Mouse (Mus musculus) cerebellum, adult 2 months (tissue): Measurements from ENCODE around the gene Prom1. TPM values are rescaled to one million over a fixed set of nuclear protein-coding genes. Genes with fewer than 3 reads are reported as not detected.
"Not testable (repeated sequence)": the region's sequence is repeated elsewhere in the genome, so short reads cannot be mapped to it uniquely, and the experiment has no call there.

Experiments
- DNase-seq, 2 experiments: peaks; one replicate each; pipeline ENCODE4 v3.0.0; 2021
- H3K27ac ChIP-seq: fragments of 200-500 bp; 2 replicates; pipeline ENCODE4 v1.5.1; 2012; ENCODE audit warnings: low read length, control low read depth, inconsistent platforms; ENCODE audit not compliant: insufficient read depth
- H3K27me3 ChIP-seq: fragments of 200-500 bp; 2 replicates; pipeline ENCODE4 v1.6.1; 2012; ENCODE audit warnings: inconsistent platforms, mild to moderate bottlenecking, low read length, moderate library complexity; ENCODE audit not compliant: control insufficient read depth, insufficient read depth
- H3K4me1 ChIP-seq: fragments of 200-500 bp; 2 replicates; pipeline ENCODE4 v1.6.1; 2011; ENCODE audit warnings: low read length; ENCODE audit not compliant: control insufficient read depth, insufficient read depth
- H3K4me3 ChIP-seq: fragments of 200-500 bp; replicated peaks from 2 replicates; pipeline ENCODE3; 2011; ENCODE audit warnings: mild to moderate bottlenecking, low read depth, low read length, control low read depth; ENCODE audit not compliant: insufficient read depth
- CTCF ChIP-seq: fragments of 200-500 bp; IDR thresholded peaks from 2 replicates; pipeline ENCODE4 v1.5.1; 2011; ENCODE audit warnings: low read depth, mild to moderate bottlenecking, control low read depth, low read length, moderate library complexity, borderline replicate concordance; ENCODE audit not compliant: insufficient read depth
- POLR2A ChIP-seq: fragments of 200-500 bp; IDR thresholded peaks from 2 replicates; pipeline ENCODE4 v1.6.1; 2011; ENCODE audit warnings: low read length, control low read depth, borderline replicate concordance; ENCODE audit not compliant: insufficient read depth
- WGBS: fragments of 180-500 bp; shearing (Covaris S2); methylation state at CpG from one replicate; pipeline ENCODE4 v1.1.7; 2018; 5-methylcytosine and 5-hydroxymethylcytosine counted together
- polyA plus RNA-seq: library from polyadenylated mRNA; depleted of rRNA; stranded (reverse); fragments of >200 nt; gene quantifications from 2 replicates; pipeline ENCODE4 v1.2.3, GENCODE M21; 2012; rRNA removed

Gene Prom1
- 36.9 and 39.9 TPM in 2 replicates for polyA plus RNA-seq

DNA sequence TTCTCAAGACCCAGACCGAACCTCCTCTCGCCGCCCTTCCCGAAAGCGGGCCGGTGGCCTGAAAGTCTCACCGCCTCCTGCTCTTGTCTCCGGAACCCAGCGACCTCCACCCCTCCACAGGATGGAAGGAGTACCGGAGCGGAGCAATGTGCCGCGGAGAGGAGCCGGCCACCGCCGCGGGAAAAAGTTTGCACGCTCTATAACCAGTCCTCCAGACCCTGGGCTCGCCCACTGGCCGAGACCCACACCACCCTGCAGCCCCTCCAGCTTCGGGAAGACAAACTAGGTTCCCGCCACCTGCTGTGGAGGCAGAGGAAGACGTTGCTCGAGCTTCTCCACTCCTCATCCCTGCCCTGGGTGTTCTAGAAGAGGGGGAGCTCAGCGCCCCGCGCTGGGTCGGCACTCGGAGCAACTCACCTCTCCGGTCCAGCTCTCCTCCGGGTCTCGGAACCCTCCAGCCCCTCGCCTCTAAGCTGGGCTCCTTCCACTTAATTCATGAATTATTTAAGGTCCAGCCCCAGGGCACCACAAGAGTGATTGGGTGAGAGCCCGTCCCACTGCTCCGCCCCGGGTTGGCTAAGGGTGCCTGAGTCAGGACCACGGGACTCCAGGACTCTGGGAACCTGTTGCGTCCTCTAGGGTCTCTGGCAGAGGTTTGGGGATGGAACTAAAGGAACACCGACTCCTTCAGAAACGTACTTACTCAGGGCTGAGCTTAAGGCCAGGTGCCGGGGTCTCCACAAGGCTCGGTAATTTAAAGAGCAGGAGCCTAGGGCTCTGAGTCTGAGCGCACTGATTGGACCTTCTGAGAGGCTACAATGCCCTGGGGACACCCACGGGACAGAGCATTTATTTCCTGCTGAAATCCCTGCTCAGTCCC is at the start of gene Prom1:
Gene Prom1, minus strand, starts transcription at position 802 of the 880 bp plus-strand sequence.
- peak within 1 kb of the TSS; percentile 65 for H3K4me3 ChIP-seq
- 4% methylated on average over 44 of the region's 44 CpGs for WGBS
- TF ChIP-seq CTCF, result no peak
- TF ChIP-seq POLR2A, result no peak
- no peaks in the 10 kb centered on the region for H3K27me3 ChIP-seq
- H3K4me1 ChIP-seq, result peaks cover 8% of the 10 kb centered on the region
- peak in 1 of 2 experiments; percentile 56 for DNase-seq
- peak within 1 kb of the TSS; percentile 75 for H3K27ac ChIP-seq

DNA sequence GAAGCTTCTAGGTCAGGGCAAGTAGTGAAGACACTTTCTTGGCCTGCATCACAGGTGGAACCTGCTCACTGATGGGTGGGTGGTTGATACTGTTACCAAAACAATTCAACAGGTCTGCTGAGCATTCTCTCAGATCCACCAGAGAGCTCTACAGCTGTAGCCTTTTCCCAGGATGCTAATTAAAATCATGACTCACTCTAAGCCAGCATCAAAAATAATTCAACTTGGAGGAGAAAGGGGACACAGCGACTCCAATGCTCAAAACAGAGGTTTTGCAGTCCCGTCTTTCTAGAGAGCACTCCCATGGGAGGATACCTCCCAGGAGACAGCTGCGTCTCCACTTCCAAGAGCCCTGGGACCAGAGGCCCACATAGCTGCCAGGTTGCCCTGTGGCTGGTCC is 45.9 kb upstream of the Prom1 start:
- Histone ChIP-seq H3K27me3 (no peaks in the 10 kb centered on the region), H3K27ac (no peak overlapping the region), H3K4me1 (peaks cover 24% of the 10 kb centered on the region), H3K4me3 (no peak overlapping the region)
- no peak for TF ChIP-seq POLR2A
- no peak for TF ChIP-seq CTCF
- WGBS, result 89% methylated on average over 3 of the region's 3 CpGs
- DNase-seq, result no peak

DNA sequence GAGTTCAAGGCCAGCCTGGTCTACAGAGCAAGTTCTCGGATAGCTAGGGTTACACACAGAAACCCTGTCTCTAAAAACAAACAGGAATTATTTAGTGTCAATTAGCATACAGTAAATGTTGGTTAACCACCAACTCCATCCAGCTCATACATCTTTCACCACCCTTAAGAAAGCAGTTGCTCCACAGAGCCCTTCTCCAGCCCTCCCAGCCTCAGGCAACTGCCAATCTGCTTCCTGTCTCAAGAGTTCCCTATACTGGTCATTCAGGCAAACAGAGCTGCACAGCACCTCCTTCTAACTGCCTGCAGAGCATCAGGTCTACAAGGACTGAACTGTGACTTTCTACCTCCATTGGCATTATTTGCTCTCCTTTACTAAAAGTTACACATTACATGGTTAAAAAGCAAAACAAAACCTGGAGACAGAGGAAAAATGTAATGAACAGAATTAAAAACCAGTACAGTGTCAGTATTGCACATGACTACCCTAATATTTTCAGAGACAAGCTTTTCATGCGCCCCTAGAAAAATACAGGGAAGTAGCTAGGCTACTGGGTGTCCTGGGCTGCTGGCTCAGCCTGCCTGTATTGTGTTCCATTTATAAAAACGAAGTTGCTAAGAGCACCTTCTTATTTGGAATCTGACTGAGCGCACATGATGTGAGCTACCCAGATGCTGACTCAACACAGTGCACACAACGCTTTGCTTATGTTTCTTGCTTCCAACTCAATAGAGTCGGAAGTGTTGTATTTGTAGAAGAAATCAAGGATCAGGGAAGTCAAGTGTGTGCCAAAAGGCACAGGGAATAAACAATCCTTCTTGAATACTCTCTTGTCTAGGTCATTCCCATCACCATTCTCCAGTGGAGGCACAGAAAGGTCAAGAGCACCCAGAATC is 44.9 kb upstream of the Prom1 start:
- H3K4me3 ChIP-seq, result no peak overlapping the region
- H3K4me1 ChIP-seq, result peaks cover 18% of the 10 kb centered on the region
- 87% methylated on average over 6 of the region's 6 CpGs for WGBS

DNA sequence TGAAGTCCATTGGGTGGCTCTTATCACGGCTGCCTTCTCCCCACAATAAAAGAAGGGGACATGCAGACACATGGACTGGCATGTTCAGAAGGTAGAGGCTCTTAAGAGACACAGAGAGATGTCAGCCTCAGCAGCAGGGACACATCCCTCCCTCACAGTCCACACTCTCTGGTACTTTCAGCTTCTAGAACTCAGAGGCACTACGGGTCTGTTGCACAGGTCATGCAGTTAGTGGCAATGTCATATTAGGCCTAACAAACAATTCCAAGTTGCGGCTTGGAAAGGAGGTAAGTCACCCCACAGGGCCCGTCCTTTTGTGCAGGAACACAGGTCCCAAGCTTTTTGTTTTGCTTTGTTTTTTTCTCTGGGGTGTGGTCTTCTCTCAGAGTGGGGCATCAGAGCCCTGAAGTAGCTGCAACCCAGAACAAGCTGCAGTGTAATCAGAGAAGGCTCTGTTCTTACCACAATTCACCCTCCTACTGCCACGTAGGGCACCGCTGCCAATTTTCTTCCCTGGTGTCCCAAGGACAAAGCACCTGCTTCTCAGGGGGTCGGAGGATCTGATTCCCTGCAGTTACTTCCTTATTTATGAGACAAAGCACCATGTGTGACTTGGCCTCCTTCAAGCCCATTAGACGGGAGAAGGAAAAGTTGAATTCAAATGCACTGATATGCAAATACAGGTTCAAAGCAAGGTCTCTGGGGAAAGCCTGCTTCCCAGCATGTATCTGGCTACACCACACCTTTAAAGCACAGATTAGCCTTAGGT is 41.8 kb upstream of the Prom1 start:
- Histone ChIP-seq H3K4me3 (no peak overlapping the region), H3K27me3 (no peaks in the 10 kb centered on the region), H3K4me1 (peaks cover 14% of the 10 kb centered on the region), H3K27ac (no peak overlapping the region)
- no peak for DNase-seq
- TF ChIP-seq POLR2A (no peak), CTCF (no peak)
- WGBS, result 50% methylated on average over 8 of the region's 8 CpGs

More for the DNA sequence above, 44.9 kb upstream of the Prom1 start:
- TF ChIP-seq CTCF (no peak), POLR2A (no peak)
- H3K27me3 ChIP-seq, result no peaks in the 10 kb centered on the region
- no peak for DNase-seq
- H3K27ac ChIP-seq, result no peak overlapping the region

DNA sequence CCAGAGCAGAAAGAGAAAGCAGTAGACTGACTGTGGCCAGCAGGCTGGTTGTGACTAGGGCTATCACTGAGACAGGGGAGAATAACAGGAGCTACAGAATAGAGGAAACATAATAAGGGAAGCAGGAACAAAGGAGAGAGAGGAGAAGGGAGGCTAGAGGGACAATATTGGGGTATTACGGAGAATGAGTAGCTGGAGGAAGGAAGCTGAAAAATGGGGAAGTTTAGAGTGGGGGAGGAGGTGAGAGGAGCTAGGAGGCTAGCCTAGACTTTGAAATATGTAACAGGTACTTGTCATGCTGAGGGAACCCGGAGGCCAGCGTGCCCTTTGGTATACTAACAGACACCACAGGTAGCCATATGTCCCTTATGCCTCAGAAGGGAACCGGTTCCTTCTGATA is 25.7 kb upstream of the Prom1 start:
- no peak for DNase-seq
- WGBS, result 80% methylated on average over 4 of the region's 4 CpGs
- Histone ChIP-seq H3K27ac (no peak overlapping the region), H3K4me3 (no peak overlapping the region), H3K4me1 (no peaks in the 10 kb centered on the region), H3K27me3 (no peaks in the 10 kb centered on the region)
- TF ChIP-seq CTCF (no peak), POLR2A (no peak)

DNA sequence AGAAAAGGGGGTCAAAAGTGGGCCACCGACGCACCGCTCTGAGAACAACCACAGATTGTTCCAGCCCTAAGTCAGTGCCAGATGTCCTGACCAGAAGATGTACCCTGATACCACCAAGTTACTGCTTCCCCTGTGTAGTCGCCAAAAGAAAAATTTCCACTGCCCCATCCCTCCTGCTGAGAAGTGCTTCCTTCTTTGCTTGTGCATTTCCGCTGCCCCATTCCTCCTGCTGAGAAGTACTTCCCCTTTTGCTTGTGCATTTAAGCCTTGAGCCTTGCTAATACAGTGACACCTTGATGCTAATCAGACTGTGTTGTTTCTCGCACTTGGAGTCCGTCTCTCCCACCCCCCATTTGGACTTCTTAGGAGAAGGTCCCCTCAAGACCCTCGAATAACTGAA is 24.7 kb upstream of the Prom1 start:
- WGBS, result 83% methylated on average over 8 of the region's 8 CpGs
- not testable (repeated sequence) for H3K4me3 ChIP-seq, H3K4me1 ChIP-seq, H3K27me3 ChIP-seq, DNase-seq, H3K27ac ChIP-seq

DNA sequence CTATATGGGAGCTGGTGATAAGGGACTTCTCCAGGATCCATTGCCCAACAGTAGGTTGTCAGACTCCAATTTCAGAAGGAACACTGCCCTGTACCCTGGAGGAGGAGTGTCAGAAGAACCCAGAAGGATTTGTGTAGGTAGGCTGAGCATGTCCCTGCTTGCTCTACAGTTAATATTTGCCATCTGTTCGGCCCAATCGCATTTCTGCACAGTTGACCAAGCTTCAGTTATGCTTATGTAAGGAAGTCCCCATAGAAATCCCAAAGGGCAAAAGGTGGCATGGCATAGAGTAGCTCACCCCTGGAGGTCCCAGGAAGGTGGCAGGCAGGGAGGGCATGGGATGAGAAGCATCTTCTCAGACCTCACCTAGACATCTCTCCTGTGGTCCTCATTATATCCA is 19.6 kb upstream of the Prom1 start:
- Histone ChIP-seq H3K27me3 (no peaks in the 10 kb centered on the region), H3K4me3 (no peak overlapping the region), H3K27ac (peak overlapping the region; percentile 33; the same call in 1 of the 2 replicates), H3K4me1 (peaks cover 13% of the 10 kb centered on the region; the same call in 1 of the 2 replicates)
- no peak for TF ChIP-seq CTCF
- no peak for TF ChIP-seq POLR2A
- DNase-seq, result peak; percentile 54 to 75
- WGBS, result 15% methylated on average over 2 of the region's 2 CpGs
